Mouse (Mus musculus) C2C12 (cell line): ENCODE results near the gene Gm21887.
"Not testable (repeated sequence)": the region's sequence is repeated elsewhere in the genome, so short reads cannot be mapped to it uniquely, and the experiment has no call there.

Experiments used
- CTCF ChIP-seq: IDR thresholded peaks from one replicate; pipeline ENCODE4 v1.5.1; 2011; ENCODE audit not compliant: control insufficient read depth, insufficient read depth, insufficient read length
- MAX ChIP-seq: IDR thresholded peaks from one replicate; pipeline ENCODE4 v1.6.1; 2011; ENCODE audit warnings: mild to moderate bottlenecking, control low read depth
- MYOD1 ChIP-seq: IDR thresholded peaks from one replicate; pipeline ENCODE4 v1.6.1; 2011; ENCODE audit warnings: low read depth; ENCODE audit not compliant: control insufficient read depth, insufficient read length
- USF1 ChIP-seq: IDR thresholded peaks from one replicate; pipeline ENCODE4 v1.6.1; 2011; ENCODE audit warnings: low read depth, mild to moderate bottlenecking, control low read depth, moderate library complexity

GRCm38 (mm10) chrX:169970546-169970945 lies 38.9 kb upstream of the Gm21887 start:
- TF ChIP-seq CTCF, MAX, USF1, MYOD1: not testable (repeated sequence)
